Mouse (Mus musculus) frontal cortex, postnatal 36 days (tissue): ENCODE measurements around the gene Serpina9.
"Not testable (repeated sequence)": the region's sequence is repeated elsewhere in the genome, so short reads cannot be mapped to it uniquely, and the experiment has no call there.

Experiments
- DNase-seq, 2 experiments: peaks; one replicate each; pipeline ENCODE4 v3.0.0; 2022; ENCODE audit warnings: low spot score in 2 of 2

Serpina9 gene

DNA sequence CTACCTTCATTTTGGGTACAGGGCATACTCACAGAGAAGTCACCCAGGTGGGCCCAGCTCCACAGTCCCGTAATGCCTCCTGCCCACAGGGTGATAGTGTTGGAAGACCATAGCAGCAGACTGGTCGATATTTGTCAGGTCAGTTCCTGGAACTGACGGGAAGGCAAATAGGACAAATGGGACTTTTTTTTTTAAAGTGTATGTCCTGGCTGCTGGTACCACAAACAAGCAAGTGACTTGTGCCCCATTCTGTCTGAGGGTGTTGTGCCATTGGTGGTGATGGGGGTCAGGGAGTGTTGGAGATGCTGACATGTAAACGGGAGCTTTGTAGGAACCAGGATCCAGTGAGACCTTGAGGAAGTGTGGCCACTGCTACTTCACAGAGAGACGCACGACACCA is 23.7 kb downstream of the Serpina9 start, which contains the start of gene Serpina11:
Gene Serpina11 (minus strand): TSS at position 101 of the 400 bp plus-strand sequence.
- DNase-seq: no peak

DNA sequence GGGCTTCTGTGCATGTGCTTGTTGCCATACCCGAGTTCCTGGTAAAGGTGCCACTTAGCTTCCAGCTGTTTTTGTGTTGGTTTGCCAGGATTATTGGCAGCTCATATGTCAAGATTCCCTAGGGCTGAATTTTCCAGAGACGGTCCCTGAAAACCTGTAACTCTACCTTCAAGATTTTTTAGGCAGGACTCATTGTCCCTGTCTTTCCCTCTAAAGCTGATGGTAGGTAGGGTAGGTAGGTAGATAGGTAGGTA is 24.1 kb downstream of the Serpina9 start:
- DNase-seq: no peak

DNA sequence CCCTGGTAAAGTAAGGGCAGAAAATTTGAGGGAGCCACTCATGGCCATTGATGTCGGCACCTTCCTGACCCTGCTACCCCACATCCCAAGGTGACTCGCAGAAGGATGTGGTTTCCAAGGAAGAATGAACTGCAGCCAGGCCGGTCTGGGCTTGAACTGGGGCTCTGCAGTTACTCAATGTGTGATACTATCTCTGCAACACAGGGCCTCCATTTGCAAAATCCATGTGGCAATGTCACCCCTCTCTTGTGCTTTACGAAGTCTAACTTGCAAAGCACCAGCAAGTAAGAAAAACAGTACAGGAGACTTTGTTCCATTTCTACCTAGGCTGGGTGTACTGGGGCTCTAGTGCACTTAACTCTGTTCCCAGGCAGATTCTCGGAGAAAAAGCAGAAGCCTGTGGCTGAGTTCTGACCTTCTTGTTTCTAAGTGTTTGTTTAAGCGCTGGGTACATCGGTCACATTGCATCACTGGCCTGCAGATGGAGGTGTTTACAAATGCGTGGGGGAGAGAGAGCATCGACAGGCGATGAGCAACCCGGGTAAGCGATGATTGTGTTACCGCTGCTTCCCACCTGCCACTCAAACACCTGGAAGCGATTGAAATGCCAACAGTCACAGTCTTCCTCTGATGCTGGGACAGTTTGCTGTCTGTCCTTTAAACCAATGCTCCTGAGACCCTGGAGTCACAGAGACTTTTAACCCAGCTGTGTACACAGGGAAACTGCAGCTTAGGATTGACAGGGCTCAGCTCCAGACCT is 24.6 kb downstream of the Serpina9 start:
- no peak for DNase-seq

DNA sequence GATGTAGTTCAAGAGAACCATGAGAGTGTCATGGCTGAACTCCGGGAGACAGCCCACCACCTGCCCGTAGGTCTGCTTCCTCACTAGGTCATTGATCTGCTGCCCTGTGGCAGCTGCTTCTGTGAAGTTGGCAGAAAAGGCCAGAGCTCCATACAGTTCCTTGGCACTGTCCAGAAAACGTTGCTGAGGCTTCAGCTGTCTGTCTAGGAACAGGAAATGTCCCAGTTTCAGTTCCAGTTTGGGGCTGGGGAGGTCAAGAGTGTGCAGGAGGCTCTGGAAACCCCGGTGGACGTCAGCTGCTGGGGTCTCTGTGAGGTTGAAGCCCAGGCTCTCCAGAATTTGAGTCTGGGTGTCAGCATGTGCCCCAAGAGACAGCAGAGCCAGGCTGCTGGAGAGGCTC is 27.7 kb downstream of the Serpina9 start:
- no peak for DNase-seq

DNA sequence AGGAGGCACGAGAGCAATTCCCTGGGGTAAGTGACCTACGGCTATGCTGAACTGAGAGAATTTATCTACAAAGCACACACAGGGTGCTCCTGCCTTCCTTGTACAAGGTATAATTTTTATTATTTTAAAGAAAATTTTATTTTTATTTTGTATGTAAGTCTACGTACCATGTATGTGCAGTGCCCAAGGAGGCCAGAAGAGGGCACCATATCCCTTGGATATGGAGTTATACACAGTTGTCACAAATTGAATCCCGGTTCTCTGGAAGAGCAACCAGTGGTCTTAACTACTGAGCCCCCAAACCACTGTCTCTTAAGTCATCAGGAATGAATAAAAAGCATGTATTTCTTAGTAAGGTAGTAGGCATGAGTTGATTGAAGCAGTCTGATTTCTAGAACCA is 28.6 kb downstream of the Serpina9 start:
- peak in 1 of 2 experiments; percentile 65 for DNase-seq

DNA sequence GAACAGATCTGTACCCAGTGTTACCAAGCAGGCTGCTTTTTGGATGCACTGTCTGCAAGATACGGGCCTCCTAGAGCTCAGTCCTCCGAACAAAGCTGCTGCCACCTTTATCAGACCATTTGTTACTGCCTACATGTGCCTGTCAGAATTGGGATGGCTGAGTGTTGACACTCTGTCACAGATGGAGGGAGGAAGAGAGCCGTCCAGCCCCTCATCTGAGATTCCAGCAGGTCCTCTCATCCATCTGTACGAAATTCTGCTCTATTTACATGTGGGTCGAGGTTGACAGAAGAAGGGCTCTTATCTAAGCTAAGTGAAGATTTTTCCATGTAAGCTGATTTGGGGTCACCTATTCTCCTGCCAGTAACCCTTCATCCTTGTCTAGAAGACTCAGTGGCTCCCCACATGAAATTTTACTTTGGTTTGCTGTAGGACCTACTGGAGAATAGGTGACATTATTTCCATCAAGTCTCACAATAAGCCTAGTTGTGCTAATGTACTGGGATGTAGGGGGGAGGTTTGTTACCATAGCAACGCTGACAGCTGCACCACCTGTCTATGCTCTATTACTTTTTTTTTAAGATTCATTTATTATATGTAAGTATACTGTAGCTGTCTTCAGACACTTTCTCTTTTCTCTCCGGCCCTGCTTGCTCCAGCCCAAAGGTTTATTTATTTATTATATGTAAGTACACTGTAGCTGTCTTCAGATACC is 31.8 kb downstream of the Serpina9 start:
- DNase-seq: no peak

DNA sequence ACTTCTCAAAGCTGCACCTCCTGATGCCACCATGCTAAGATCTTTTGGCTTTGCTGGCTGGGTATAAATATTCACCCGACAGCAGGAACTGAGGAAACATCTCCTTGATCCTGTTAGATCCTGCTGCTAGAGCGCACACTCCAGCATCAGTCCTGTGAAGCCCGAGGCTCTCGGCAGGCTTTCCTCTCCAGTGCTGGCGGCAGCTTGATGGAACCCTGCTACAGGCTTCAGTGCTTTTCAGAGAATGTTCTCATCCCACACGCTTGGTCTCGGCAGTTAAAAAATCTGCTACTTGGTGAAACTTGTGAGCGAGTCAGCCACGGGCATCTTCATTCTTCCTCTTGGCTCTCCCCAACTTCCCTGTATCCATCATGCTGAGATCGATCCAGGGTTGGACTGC is 35.3 kb downstream of the Serpina9 start:
- DNase-seq: peak in 1 of 2 experiments; percentile 14

DNA sequence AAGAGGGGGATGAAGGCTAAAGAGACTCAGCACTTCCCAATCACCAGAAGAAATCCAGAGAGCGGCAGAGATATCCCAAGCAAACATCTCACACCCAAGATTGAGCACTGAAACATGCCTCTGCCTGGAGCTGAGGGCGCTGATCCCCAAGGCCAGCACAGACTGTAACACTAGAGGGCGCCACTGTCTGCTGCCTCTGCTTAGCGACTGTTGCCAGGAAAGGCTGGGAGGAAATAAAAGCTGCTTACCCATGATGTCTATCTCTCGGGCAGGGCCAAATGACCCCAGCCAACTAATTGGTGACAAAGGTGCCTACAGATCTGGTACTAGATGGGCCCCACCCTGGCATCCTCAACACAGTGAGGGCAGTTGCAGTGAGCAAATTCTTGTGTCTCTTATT is 35.7 kb downstream of the Serpina9 start:
- DNase-seq: peak in 1 of 2 experiments; percentile 34

DNA sequence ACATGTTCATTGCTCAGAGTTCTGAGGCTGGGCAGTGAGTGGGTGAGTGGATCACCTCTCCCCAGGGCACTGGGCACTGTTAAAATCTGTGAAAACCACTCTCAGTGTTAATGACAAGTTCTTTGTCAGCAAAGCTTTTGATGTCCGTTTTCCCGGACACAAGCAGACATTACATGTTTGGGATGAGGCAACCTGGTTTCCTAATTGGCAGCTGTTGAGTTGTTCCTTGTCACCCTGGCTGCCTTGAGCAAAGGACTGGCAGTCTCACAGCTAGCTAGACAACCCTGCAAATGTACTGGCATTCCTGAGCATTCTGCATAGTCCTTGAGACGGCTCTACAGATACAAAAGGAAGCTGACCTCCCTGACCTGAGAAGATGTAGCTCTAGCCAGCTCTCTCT is 36.5 kb downstream of the Serpina9 start:
- DNase-seq: no peak

DNA sequence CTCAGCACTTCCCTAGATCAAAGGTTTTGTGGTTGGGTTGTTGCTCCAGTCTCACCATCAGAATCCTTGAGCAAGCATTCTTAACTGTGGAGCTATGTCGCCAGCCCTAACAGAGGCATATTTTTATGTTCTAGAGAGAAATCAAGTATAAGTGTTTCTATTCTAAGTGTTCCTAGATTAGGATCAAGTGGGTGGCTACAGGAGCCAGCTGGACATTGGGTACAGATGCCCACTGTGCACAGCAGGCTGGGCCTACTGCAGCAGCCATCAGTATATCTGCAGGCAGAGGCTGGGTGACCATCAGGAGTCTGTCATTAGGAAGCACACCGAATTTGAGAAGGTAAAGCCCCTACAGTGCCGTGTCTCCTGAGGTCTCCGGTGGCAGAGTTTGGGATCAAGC is 42.5 kb downstream of the Serpina9 start:
- DNase-seq: peak; percentile 24 to 52

DNA sequence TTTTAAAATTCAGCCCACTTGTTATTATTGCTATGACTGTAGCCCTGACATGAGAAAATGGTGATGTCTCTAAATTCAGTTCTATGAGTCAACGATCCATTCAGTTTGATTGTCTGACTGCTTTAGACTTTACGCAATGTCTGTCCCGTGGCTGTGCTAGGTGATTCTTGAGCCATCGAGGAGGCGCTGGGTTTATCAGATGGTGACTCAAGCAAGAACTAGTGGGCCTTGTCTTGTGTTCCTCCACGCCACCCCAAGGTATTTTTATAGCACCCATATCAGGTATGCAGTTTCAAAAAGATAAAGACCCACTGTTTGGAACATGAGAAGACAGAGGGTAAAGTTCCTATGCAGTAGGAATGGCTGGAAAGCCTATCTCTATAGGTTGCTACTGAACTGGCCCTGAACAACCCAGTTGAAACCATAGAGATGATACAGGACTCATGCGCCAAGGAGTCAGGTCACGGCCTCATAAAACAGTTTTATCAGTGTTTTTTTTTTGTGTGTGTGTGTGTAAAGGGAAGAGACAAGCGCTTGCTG is 43.9 kb downstream of the Serpina9 start:
- no peak for DNase-seq

DNA sequence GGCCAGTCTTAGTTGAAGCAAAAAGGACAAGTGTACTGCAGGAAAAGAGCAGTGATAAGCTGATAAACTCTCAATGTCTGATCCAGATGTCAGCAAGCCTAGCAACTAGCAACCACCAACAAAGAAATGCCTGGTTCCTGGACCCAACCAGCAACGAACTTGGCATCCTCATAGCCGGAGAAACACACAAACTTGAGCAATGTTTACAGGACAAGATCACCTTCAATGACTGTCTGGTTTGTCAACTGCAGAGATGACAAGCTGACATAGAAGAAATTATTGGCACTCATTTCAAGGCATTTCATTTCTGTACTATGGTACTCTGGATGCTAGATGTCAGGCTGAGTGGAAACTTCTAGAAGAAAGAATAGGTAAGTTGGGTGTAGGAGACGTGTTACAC is 46.8 kb downstream of the Serpina9 start:
- no peak for DNase-seq

DNA sequence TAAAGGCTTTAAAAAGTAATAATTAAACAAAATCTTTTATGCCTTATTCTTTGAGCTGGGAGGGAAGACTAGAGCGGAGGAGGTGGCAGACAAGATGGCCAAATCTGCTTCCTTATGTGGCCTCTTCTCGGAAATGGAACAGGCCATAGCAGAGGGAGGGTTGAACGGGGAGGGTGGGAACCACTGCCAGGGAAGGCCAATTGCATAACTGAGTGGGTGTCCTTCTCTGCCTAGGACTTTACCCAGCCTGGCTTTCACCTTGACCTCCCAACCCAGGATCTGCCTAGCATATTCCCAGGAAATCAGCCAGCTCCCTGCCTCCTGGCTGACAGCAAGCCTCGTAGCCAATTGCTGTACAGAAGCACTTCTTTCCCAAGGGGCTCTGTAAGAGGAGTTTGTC is 50.3 kb downstream of the Serpina9 start:
- DNase-seq: no peak

DNA sequence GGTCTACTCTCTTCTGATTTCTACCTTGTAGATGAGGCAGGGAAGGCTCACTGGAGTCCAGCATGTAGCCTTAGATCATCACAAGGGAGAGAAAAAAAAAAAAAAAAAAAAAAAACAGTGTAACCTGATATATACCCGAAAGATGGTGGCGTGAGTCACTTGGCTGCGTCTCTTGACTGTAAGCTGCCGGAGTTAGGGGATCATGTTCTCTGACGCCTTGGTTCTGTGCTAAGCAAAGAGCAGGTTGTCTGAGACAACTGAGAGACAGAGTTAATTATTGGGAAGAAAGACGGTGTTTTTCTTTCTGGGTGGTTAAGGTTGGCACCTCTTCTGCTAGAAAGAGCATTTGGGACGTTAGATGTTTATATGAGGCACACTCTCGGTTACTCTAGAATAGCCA is 50.7 kb downstream of the Serpina9 start:
- no peak for DNase-seq

DNA sequence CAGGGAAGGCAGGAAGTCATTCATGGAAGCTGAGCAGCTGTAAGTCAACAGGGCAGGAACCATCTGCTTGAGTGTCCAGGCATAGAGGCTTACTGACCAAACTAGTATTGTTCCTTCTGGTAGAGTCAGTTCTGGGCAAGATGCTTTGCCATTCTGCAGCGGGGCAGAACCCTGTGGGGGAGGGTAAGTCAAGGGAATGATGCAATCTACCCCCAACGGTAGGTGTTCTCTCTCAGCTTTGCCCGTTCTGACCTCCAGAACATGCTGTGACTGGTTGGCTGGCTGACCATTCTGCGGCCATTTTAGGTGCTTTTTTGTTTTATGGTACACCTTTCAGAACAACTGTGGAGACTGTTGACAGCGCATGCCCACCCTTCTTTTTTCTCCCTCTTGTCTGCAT is 51.2 kb downstream of the Serpina9 start:
- DNase-seq: no peak

DNA sequence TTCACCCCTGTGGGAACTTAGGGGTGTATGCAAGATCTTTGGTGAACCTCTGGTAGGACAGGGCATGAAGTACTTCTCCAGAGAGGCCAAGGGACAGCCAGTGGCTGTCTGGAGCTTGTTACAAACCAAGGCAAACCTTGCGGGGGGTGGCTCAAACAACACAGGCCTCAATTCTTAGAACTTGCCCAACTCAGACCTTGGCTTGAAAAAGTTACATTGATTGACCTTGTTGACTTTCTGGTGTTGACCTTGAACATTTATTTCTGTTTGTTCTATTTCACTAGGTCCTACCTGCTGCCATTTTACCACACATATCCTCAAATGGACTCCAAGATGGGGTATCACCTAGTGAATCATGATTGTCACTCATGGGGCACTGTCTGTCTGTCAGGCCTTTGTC is 51.8 kb downstream of the Serpina9 start:
- DNase-seq: no peak

DNA sequence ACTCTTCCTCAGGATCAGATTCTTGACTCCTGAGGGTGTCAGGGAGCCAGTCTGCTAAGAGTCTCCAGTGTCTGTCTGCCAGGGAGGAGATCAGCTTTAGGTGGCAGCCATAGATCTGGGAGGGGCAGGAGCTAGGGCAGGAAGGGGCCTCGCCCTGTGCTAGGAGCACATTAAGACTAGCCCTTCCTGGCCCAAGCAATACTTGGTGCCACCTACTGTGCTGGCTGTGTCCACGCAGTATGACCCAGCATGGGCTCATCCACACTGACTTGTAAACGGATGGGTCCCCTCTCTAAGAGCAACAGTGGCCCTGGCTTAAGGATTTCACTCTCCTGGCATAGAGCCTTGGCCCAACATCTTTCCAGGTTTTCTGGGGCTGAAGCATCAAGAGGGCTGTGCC is 54.8 kb downstream of the Serpina9 start, which contains the start of gene Serpina1e:
Gene Serpina1e (minus strand): TSS at position 178 of the 400 bp plus-strand sequence.
- no peak for DNase-seq

DNA sequence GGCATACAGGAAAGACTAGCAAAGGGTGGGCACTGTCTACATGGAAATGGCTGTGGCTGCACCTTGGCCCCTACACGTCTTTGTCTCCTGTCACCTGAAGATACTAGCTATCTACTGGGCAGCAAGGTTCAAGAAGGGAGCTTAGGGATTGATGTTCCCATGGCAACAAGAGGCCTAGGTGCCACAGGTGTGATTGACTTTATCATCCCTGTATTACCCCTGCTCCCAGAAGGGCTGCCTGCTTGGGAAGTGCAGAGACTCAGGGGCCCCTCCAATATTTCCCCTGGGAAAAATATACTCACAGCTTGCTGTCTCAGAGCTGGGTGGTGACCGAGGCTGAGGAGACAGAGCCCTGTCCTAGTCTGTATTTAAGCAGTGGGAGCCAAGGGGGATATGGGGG is 57.0 kb downstream of the Serpina9 start:
- not testable (repeated sequence) for DNase-seq

DNA sequence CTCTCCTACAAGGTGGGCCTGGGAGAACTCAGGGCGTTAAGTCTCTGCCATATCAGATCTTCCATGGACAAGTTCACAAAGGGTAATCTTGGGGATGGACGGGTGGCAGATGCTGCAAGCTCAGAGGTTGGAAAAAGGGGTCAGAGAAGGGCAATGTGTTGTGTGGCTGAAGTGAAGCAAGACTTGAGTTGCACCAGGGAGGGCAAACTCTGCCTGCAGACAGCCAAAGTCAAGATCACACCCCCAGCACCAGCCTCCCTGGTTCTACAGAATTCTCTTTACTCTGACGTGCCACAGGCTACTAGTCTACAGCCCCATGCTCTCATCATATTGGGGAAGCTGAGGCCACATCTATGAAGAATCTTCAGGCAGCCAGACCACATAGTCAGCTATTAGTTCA is 60.6 kb downstream of the Serpina9 start:
- not testable (repeated sequence) for DNase-seq

DNA sequence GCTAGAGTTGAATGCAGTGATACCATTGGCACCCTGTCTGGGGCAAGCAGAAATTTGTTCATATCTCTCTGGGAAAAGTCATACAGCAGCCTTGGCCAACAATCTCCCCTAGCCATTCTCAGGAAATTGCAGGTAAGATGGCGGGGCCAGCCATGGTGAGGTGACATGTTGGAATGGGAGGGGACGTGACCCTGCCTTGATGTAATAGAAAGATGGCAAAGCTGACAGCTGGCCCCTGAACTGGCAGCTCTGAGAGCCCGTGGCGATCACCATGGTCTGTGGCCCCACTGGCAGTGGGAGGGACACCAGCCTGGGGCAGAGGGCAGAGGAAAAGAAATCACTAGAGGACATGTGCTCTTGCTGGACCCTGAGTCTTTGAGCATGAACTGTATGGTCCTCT is 67.3 kb downstream of the Serpina9 start:
- DNase-seq: no peak
